Mouse (Mus musculus) spleen, adult 2 months (tissue): Measurements from ENCODE around the gene Lamc2. TPM values are rescaled to one million over a fixed set of nuclear protein-coding genes. Genes with fewer than 3 reads are reported as not detected.
A peak's percentile ranks its signal among the peaks of the same experiment; 100 is the strongest.

Experiments
- DNase-seq, 2 experiments: peaks; one replicate each; pipeline versions ENCODE4 v3.0.0 to v3.0.0-alpha.2; 2012 to 2021; ENCODE audit warnings: low spot score in 2 of 2, low read depth in 1 of 2
- H3K27ac ChIP-seq: fragments of 200-500 bp; 2 replicates; pipeline ENCODE4 v1.5.1; 2012; ENCODE audit warnings: low read length, inconsistent platforms; ENCODE audit not compliant: insufficient read depth
- H3K27me3 ChIP-seq: fragments of 200-500 bp; 2 replicates; pipeline ENCODE4 v1.6.1; 2012; ENCODE audit warnings: mild to moderate bottlenecking, moderate library complexity, low read length, inconsistent platforms; ENCODE audit not compliant: control insufficient read depth, insufficient read depth
- H3K36me3 ChIP-seq: fragments of 200-500 bp; 2 replicates; pipeline ENCODE4 v1.6.1; 2012; ENCODE audit warnings: mild to moderate bottlenecking, low read length, inconsistent platforms; ENCODE audit not compliant: control insufficient read depth, insufficient read depth
- H3K4me1 ChIP-seq: fragments of 200-500 bp; 2 replicates; pipeline ENCODE4 v1.6.1; 2011; ENCODE audit warnings: inconsistent platforms; ENCODE audit not compliant: control insufficient read depth, insufficient read depth, insufficient read length
- H3K4me3 ChIP-seq: fragments of 200-500 bp; 2 replicates; pipeline ENCODE4 v1.5.1; 2011; ENCODE audit warnings: mild to moderate bottlenecking, inconsistent platforms; ENCODE audit not compliant: insufficient read depth, insufficient read length; ENCODE audit errors: extremely low read depth
- CTCF ChIP-seq: fragments of 200-500 bp; IDR thresholded peaks from 2 replicates; pipeline ENCODE4 v1.5.1; 2011; ENCODE audit warnings: mild to moderate bottlenecking, inconsistent platforms; ENCODE audit not compliant: insufficient read depth, insufficient read length, insufficient replicate concordance; ENCODE audit errors: extremely low read depth
- POLR2A ChIP-seq: fragments of 200-500 bp; IDR thresholded peaks from 2 replicates; pipeline ENCODE4 v1.6.1; 2011; ENCODE audit warnings: low read depth, low read length, inconsistent platforms
- WGBS: fragments of 180-500 bp; shearing (Covaris S2); methylation state at CpG from one replicate; pipeline ENCODE4 v1.1.7; 2018; 5-methylcytosine and 5-hydroxymethylcytosine counted together
- polyA plus RNA-seq: library from polyadenylated mRNA; depleted of rRNA; stranded (reverse); fragments of >200 nt; gene quantifications from 2 replicates; pipeline ENCODE4 v1.2.3, GENCODE M21; 2012

Gene Lamc2
- polyA plus RNA-seq, 1 experiment = 0.32 TPM

DNA sequence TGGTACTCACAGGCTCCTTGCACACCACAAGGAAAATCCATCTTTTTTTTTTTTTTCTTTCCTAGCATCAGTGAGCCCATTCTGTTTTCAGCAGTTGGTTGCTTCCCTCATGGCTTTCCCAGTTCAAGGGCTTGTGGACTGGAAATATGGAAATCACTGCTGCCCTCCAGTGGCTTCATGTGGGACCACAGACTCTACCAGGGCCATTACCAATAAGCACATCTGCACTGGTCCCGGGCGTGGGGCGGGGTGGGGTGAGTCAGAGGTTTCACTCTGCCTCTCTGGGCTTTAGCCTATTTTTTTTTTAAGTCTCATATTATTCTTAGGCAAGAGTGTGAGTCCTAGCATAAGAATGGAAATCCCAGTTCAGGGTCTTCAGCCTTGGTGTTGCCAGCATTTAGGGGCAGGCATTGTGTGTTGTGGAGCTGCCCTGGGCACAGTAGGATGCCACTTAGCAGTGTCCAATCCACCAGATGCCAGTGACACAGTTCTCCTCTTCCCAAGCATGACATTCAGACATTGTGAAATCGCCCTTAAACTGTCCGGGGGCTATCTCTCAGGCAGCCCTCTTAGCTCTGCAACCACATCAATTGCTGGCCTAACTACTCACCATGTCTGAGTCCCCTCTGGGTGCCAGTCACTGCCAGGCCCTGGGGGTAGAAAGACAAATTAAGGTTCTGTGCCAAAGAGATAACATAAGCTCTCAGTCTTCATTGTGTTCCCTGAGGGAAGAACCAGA, 93.8 kb downstream of the Lamc2 start:
- Histone ChIP-seq H3K27ac (0 out of 2 replicates have a peak overlapping the region, but pooled peaks have one; percentile 21), H3K4me3 (no peak overlapping the region), H3K36me3 (no peaks in the 10 kb centered on the region), H3K4me1 (no peaks in the 10 kb centered on the region), H3K27me3 (no peaks in the 10 kb centered on the region)
- DNase-seq = no peak
- TF ChIP-seq CTCF (no peak; the same call in 1 of the 2 replicates), POLR2A (no peak)
- WGBS = 50% methylated on average over 5 of the region's 5 CpGs

DNA sequence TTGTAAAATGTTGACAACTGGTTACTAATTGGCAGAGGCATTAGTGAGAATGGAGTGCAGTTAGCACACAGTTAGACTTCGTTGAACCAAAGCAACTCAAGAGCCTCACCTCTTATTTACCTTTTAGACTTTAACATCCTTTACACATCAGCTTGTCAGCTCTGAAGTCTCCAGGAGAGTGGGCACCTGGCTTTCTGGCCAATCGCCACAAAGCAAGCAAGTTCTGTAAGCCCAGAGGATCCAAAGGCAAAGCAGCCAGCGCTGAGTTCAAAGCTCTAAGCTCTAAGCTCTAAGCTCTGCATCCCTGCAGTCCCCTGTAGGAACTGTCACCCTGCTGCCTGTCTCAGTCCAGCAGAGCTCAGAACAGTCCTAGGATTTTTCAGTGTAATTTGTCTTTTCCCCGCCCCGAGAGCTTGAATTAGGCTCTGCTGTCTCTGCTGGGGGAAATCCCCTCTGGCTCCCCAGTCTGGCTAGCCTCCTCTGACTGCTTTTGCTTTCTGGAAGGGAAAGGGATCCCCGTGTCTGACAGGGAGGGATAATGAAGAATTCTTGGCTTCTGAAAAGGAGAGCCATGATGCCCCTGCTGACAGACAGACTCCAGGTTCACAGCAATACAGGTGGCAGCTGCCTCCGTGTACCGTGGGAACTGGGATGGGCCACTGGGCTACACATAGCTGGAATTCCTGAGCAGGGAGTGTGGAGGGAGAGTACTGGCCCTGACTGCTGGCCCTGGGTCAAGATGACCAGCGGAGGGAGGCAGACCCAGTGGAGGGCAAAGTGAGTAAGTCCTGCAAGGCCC, 94.6 kb downstream of the Lamc2 start:
- no peaks in the 10 kb centered on the region for H3K36me3 ChIP-seq
- 0 out of 2 replicates have a peak overlapping the region, but pooled peaks have one; percentile 21 for H3K27ac ChIP-seq
- no peaks in the 10 kb centered on the region for H3K27me3 ChIP-seq
- H3K4me3 ChIP-seq = no peak overlapping the region
- TF ChIP-seq POLR2A (no peak), CTCF (no peak)
- DNase-seq = no peak
- WGBS = 68% methylated on average over 9 of the region's 9 CpGs
- no peaks in the 10 kb centered on the region for H3K4me1 ChIP-seq

- WGBS = 82% methylated on average over 4 of the region's 4 CpGs
- DNase-seq = no peak
- Histone ChIP-seq H3K36me3 (no peaks in the 10 kb centered on the region), H3K4me3 (no peak overlapping the region), H3K27ac (no peak overlapping the region), H3K27me3 (no peaks in the 10 kb centered on the region), H3K4me1 (no peaks in the 10 kb centered on the region)
- TF ChIP-seq CTCF (no peak), POLR2A (no peak)
These were observed 95.4 kb downstream of the Lamc2 start for GRCm38 (mm10) chr1:153090807-153091206.

DNA sequence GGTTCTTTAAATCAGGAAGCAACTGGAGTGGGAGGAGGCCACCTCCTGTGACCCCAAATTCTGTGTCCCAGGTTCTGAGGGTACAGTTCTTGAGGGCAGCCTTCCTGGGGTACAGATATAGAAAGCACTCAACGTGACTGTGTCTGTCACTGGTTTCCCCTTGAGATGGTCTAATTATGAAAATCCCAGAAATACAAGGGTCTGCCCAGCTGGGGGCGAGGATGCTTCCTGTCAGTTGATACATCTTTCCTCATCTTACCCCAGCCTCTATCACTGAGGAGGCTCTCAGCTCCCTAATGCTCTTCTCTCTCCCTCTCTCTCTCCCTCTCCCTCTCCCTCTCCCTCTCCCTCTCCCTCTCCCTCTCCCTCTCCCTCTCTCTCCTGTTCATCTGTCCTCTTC, 96.2 kb downstream of the Lamc2 start:
- no peak for TF ChIP-seq POLR2A
- TF ChIP-seq CTCF = no peak
- no peaks in the 10 kb centered on the region for H3K27me3 ChIP-seq
- DNase-seq = no peak
- WGBS = 52% methylated on average over 2 of the region's 2 CpGs
- no peak overlapping the region for H3K4me3 ChIP-seq
- no peaks in the 10 kb centered on the region for H3K36me3 ChIP-seq
- no peaks in the 10 kb centered on the region for H3K4me1 ChIP-seq
- no peak overlapping the region for H3K27ac ChIP-seq

DNA sequence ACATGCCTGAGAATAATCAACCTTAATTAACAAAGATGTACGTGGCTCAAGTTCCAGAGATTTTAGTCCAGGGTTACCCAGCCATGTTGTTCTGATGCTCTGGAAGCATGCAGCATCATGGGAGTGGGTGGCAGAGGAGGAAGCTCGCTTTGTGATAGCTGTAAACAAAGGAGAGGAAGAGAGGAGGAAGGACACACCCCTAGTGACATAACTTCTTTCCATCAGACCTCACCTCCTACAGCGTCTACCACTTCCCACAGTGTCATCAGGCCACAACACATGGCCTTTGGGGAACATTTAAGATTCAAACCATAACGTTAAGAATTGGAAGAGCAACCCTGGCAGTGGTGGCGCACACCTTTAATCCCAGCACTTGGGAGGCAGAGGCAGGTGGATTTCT, 98.5 kb downstream of the Lamc2 start:
- Histone ChIP-seq H3K36me3 (no peaks in the 10 kb centered on the region), H3K27ac (no peak overlapping the region), H3K4me1 (no peaks in the 10 kb centered on the region), H3K27me3 (no peaks in the 10 kb centered on the region), H3K4me3 (no peak overlapping the region)
- peak in 1 of 2 experiments; percentile 12 for DNase-seq
- TF ChIP-seq CTCF (no peak), POLR2A (no peak)
- WGBS = 70% methylated on average over 5 of the region's 5 CpGs

- 51% methylated on average over 5 of the region's 5 CpGs for WGBS
- Histone ChIP-seq H3K27me3 (no peaks in the 10 kb centered on the region), H3K27ac (no peak overlapping the region), H3K36me3 (no peaks in the 10 kb centered on the region), H3K4me1 (no peaks in the 10 kb centered on the region), H3K4me3 (no peak overlapping the region)
- no peak for TF ChIP-seq CTCF
- TF ChIP-seq POLR2A = no peak
- peak in 1 of 2 experiments; percentile 41 for DNase-seq
These were observed 101.0 kb downstream of the Lamc2 start for GRCm38 (mm10) chr1:153085198-153085597.
